Mouse (Mus musculus) thymus, adult 2 months (tissue): ENCODE measurements around the gene Zbtb20.

Experiments
- CTCF ChIP-seq: fragments of 200-500 bp; IDR thresholded peaks from 2 replicates; pipeline ENCODE4 v1.5.1; 2012; ENCODE audit warnings: mild to moderate bottlenecking, control low read depth, low read length, moderate library complexity, borderline replicate concordance; ENCODE audit not compliant: control insufficient read depth, poor library complexity, insufficient read depth; ENCODE audit errors: extremely low read depth
- POLR2A ChIP-seq: fragments of 200-500 bp; IDR thresholded peaks from 2 replicates; pipeline ENCODE4 v1.6.1; 2012; ENCODE audit warnings: mild to moderate bottlenecking, low read length, control low read depth, moderate library complexity; ENCODE audit not compliant: control insufficient read depth, poor library complexity, insufficient read depth; ENCODE audit errors: extremely low read depth

- TF ChIP-seq CTCF: no peak
- no peak for TF ChIP-seq POLR2A
These were observed 565.7 kb downstream of the Zbtb20 start for GRCm38 (mm10) chr16:43441392-43441791.
